Mouse (Mus musculus) liver, embryonic 14.5 days (tissue): ENCODE measurements around the gene Carmil2. TPM values are rescaled to one million over a fixed set of nuclear protein-coding genes. Genes with fewer than 3 reads are reported as not detected.
A peak's percentile ranks its signal among the peaks of the same experiment; 100 is the strongest.

Source experiments
- ATAC-seq: fragments of 200-750 bp; cut with Nextera tagmentation; 2 replicates; pipeline ENCODE4 v1.8.0; 2017; ENCODE audit warnings: moderate number of reproducible peaks, mild to moderate bottlenecking, moderate library complexity; ENCODE audit not compliant: insufficient read depth
- DNase-seq, 3 experiments: peaks; one replicate each; pipeline ENCODE4 v3.0.0-alpha.2; 2012 to 2013; ENCODE audit warnings: low read depth in 3 of 3, low spot score in 3 of 3
- H3K27ac ChIP-seq: fragments of 300-500 bp; sonication (generic); 2 replicates; pipeline ENCODE4 v1.5.1; 2014; ENCODE audit warnings: moderate library complexity, mild to moderate bottlenecking, control low read depth, inconsistent platforms
- H3K27me3 ChIP-seq: fragments of 300-500 bp; sonication (generic); 2 replicates; pipeline ENCODE4 v1.6.1; 2014; ENCODE audit warnings: mild to moderate bottlenecking, low read length, moderate library complexity; ENCODE audit not compliant: control insufficient read depth, insufficient read depth
- H3K36me3 ChIP-seq: fragments of 300-500 bp; sonication (generic); replicated peaks from 2 replicates; pipeline ENCODE4 v1.6.1; 2014; ENCODE audit warnings: low read depth; ENCODE audit not compliant: control insufficient read depth, insufficient read depth
- H3K4me1 ChIP-seq, 2 experiments: fragments of 200-500 bp in 1 of 2; fragments of 300-500 bp in 1 of 2; sonication (generic) in 1 of 2; replicated peaks; 2 replicates each; pipeline ENCODE4 v1.6.1; 2012 to 2014; ENCODE audit warnings: antibody characterized with exemption in 1 of 2, inconsistent platforms in 1 of 2, low read length in 1 of 2; ENCODE audit not compliant: control insufficient read depth in 2 of 2, insufficient read depth in 2 of 2
- H3K4me2 ChIP-seq: fragments of 300-500 bp; sonication (generic); 2 replicates; pipeline ENCODE4 v1.6.1; 2014; ENCODE audit warnings: low read depth, mild to moderate bottlenecking, control low read depth, moderate library complexity
- H3K4me3 ChIP-seq, 2 experiments: fragments of 200-500 bp in 1 of 2; fragments of 300-500 bp in 1 of 2; sonication (generic) in 1 of 2; 2 replicates each; pipeline ENCODE4 v1.5.1; 2012 to 2014; ENCODE audit warnings: low read depth in 2 of 2, low read length in 2 of 2, mild to moderate bottlenecking in 2 of 2, control low read depth in 1 of 2, inconsistent platforms in 1 of 2, moderate library complexity in 1 of 2; ENCODE audit not compliant: insufficient read depth in 1 of 2
- H3K9ac ChIP-seq: fragments of 300-500 bp; sonication (generic); replicated peaks from 2 replicates; pipeline ENCODE4 v1.6.1; 2014; ENCODE audit warnings: mild to moderate bottlenecking, control low read depth, moderate library complexity
- H3K9me3 ChIP-seq: fragments of 300-500 bp; sonication (generic); 2 replicates; pipeline ENCODE4 v1.6.1; 2016; ENCODE audit warnings: low read length, mixed read lengths; ENCODE audit not compliant: control insufficient read depth
- CTCF ChIP-seq: IDR thresholded peaks from 2 replicates; pipeline ENCODE4 v1.5.1; 2016; ENCODE audit warnings: antibody characterized with exemption, low read depth, control low read depth
- EP300 ChIP-seq: IDR thresholded peaks from 2 replicates; pipeline ENCODE4 v1.6.1; 2016; ENCODE audit warnings: antibody characterized with exemption, low read depth
- WGBS: fragments of 180-500 bp; shearing (Covaris S2); extraction: QIAGEN DNeasy Blood & Tissue Kit; methylation state at CpG from one replicate; pipeline ENCODE4 v1.1.7; 2014; ENCODE audit not compliant: insufficient replicate concordance; 5-methylcytosine and 5-hydroxymethylcytosine counted together
- polyA plus RNA-seq, 2 experiments: library from polyadenylated mRNA; depleted of rRNA in 1 of 2; stranded (reverse) in 1 of 2; unstranded in 1 of 2; fragments of >200 nt; fragmentation: Nextera tagmentation in 1 of 2; extraction: Ambion mirVana in 1 of 2; gene quantifications; 2 replicates each; pipeline versions ENCODE4 v1.2.1 to v1.2.3; 2012 to 2014

Carmil2 gene
- polyA plus RNA-seq, 2 experiments, result 0.24 to 1.3 TPM

- ATAC-seq (no peak), DNase-seq (no peak)
- H3K9ac ChIP-seq, result no peak overlapping the region
- TF ChIP-seq CTCF, result no peak
- no peak for TF ChIP-seq EP300
- H3K27ac ChIP-seq, result no peak overlapping the region
- WGBS, result 79% methylated on average over 9 of the region's 9 CpGs
- no peaks in the 10 kb centered on the region for H3K9me3 ChIP-seq
- H3K27me3 ChIP-seq, result no peaks in the 10 kb centered on the region
- H3K4me1 ChIP-seq, result no peaks in the 10 kb centered on the region
- H3K4me3 ChIP-seq, result no peak overlapping the region
- H3K36me3 ChIP-seq, result no peaks in the 10 kb centered on the region
- H3K4me2 ChIP-seq, result no peak overlapping the region
These were observed 36.8 kb downstream of the Carmil2 start for GRCm38 (mm10) chr8:105722861-105723260.

GRCm38 (mm10) chr8:105725726-105726125 is 39.7 kb downstream of the Carmil2 start:
- 62% methylated on average over 5 of the region's 5 CpGs for WGBS
- TF ChIP-seq CTCF, result no peak
- TF ChIP-seq EP300, result no peak
- H3K4me2 ChIP-seq, result no peak overlapping the region
- no peaks in the 10 kb centered on the region for H3K27me3 ChIP-seq
- H3K9me3 ChIP-seq, result no peaks in the 10 kb centered on the region
- no peak overlapping the region for H3K9ac ChIP-seq
- no peak overlapping the region for H3K4me3 ChIP-seq
- H3K27ac ChIP-seq, result no peak overlapping the region
- ATAC-seq, result no peak
- no peak for DNase-seq
- H3K4me1 ChIP-seq, result no peaks in the 10 kb centered on the region
- H3K36me3 ChIP-seq, result no peaks in the 10 kb centered on the region

GRCm38 (mm10) chr8:105727397-105728124 is 41.5 kb downstream of the Carmil2 start:
- Histone ChIP-seq H3K27me3 (no peaks in the 10 kb centered on the region), H3K4me2 (no peak overlapping the region), H3K27ac (no peak overlapping the region), H3K36me3 (no peaks in the 10 kb centered on the region), H3K9ac (no peak overlapping the region), H3K4me3 (no peak overlapping the region), H3K9me3 (no peaks in the 10 kb centered on the region), H3K4me1 (peaks cover 4 to 9% of the 10 kb centered on the region in 2 experiments; a peak in 3 of 4 replicates)
- 41% methylated on average over 18 of the region's 18 CpGs for WGBS
- TF ChIP-seq CTCF (no peak), EP300 (no peak)
- no peak for DNase-seq
- peak; percentile 62 for ATAC-seq

- H3K4me3 ChIP-seq, result no peak overlapping the region
- H3K27ac ChIP-seq, result no peak overlapping the region
- 29% methylated on average over 5 of the region's 5 CpGs for WGBS
- H3K4me1 ChIP-seq, result peaks cover 4 to 9% of the 10 kb centered on the region in 2 experiments; a peak in 3 of 4 replicates
- no peak overlapping the region for H3K4me2 ChIP-seq
- no peak overlapping the region for H3K9ac ChIP-seq
- no peaks in the 10 kb centered on the region for H3K27me3 ChIP-seq
- ATAC-seq (peak; percentile 50; the same call in 1 of the 2 replicates), DNase-seq (no peak)
- H3K9me3 ChIP-seq, result no peaks in the 10 kb centered on the region
- no peaks in the 10 kb centered on the region for H3K36me3 ChIP-seq
- TF ChIP-seq CTCF, result no peak
- peak; percentile 60 for TF ChIP-seq EP300
These were observed 46.1 kb downstream of the Carmil2 start for GRCm38 (mm10) chr8:105732186-105732585.

- ATAC-seq (no peak), DNase-seq (no peak)
- H3K9ac ChIP-seq, result no peak overlapping the region
- H3K4me3 ChIP-seq, result no peak overlapping the region
- no peaks in the 10 kb centered on the region for H3K36me3 ChIP-seq
- H3K27me3 ChIP-seq, result no peaks in the 10 kb centered on the region
- no peaks in the 10 kb centered on the region for H3K9me3 ChIP-seq
- H3K4me1 ChIP-seq, result 0 out of 4 replicates have a peak, but pooled peaks cover 0 to 2% of the 10 kb centered on the region in 2 experiments
- H3K4me2 ChIP-seq, result no peak overlapping the region
- 74% methylated on average over 5 of the region's 5 CpGs for WGBS
- H3K27ac ChIP-seq, result no peak overlapping the region
- TF ChIP-seq EP300 (no peak), CTCF (no peak)
These were observed 53.1 kb downstream of the Carmil2 start for GRCm38 (mm10) chr8:105739216-105739615.
